Mouse (Mus musculus) effector memory CD4-positive, alpha-beta T cell, adult 7 months (primary cell): ENCODE data around the gene Ss18l1. TPM values are rescaled to one million over a fixed set of nuclear protein-coding genes. Genes with fewer than 3 reads are reported as not detected.

Source experiments
- polyA plus RNA-seq: library from polyadenylated mRNA; unstranded; fragments of 100-300 nt; shearing (Covaris generic); gene quantifications from one replicate; pipeline ENCODE4 v1.2.1, GENCODE M21; 2017

Gene Ss18l1
- polyA plus RNA-seq, result 4.0 TPM

GRCm38 (mm10) chr2:180042256-180042857, at the start of gene Ss18l1, which contains the start of gene Psma7:
Gene Ss18l1 (plus strand): TSS chr2:180042509.
Gene Psma7 (minus strand): TSS chr2:180042433.

DNA sequence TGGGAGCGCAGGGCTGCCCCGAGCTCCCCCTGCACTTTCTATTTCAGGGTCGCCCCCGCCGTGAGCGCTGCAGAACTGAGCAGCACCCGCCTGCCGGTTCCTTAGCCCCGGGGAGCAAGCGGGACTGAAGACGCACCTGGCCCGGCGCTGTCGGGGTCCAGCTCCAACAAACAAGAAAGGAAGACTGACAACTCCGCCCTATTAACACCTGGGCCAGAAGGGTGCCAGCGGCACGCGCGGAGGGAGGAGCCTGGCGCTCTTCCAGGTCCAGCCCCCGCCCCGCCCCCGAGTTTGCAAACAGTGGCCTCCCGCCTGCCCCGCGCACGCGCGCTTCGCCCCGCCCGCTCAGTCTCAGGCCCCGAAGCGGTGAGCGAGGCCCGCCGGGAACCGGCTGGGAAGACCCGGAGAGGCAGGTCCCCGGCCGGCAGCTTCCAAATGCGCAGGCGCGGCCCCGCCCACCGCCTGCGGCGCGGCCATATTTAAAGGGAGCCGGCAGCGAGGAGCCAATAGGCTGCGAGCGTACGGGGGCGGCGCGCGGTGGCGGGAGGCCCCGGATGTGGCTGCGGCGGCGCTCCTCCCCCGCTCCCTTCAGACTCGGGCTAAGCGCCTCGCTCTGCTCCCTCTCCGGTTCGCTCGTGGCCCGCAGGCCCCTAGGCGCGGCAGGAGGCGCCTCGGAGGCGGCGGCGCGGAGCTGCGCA, 17.8 kb upstream of the Ss18l1 start, which contains the start of gene Lsm14b:
Gene Lsm14b, plus strand, starts transcription at position 587 of the 698 bp plus-strand sequence.

DNA sequence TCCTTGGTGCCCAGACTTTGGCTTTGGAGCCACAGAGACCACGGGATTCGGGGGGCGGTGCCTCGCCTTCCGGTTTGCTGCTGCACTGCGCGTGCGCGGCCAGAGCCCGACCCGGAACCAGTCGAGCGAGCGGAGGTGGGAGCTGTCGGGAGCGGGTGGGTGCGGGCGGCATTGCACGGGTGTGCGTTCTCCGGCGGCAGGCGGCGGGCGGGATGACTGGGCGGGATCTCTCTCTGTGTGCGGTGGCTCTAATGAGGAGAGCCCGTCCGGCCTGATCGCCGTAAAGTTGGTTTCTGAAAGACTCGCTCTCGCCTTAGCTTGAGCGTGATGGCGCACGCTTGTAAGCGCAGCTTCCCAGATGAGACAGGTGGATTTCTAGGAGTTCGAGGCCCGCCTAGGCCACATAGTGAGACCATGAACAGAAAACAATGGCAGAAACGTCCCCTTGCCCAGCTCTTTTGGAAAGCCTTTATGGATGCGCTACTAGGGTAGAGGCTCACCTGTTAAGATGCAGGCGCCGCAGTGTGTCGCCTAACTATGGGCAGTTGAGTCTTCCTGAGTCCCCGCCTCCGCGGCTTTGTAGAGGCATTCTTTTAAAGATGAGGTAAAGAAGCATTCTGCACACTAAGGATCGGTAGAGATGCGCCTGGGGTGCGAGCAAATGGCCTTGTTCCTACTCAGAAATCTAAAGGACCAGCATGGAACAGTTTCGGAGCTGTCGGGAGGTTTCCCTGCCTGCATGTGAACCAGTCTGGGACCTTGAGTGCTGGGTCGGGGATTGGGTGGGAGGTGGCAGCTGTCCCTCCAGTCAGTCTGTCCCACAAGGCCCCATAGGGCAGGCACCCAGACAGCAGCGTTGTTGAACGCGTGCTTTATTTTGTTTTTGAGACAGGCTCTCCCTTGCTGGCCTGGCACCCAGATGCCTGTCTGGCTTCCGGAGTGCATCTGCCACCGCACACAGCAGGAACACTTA, 28.5 kb downstream of the Ss18l1 start, which contains the start of gene Mtg2:
Gene Mtg2, plus strand, starts transcription at position 108 of the 973 bp plus-strand sequence.

GRCm38 (mm10) chr2:180103978-180104658, 61.8 kb downstream of the Ss18l1 start, which contains the start of gene Hrh3:
Gene Hrh3 (minus strand): TSS chr2:180104488.

GRCm38 (mm10) chr2:180118661-180119438, 76.5 kb downstream of the Ss18l1 start, which contains the start of gene Osbpl2:
Gene Osbpl2 (plus strand): TSS chr2:180119306.

Other genes with a start within 250 kb of the Ss18l1 start
- gene Taf4, start 65.9 kb upstream of the Ss18l1 start, polyA plus RNA-seq, result 16.8 TPM
- gene Lsm14b, start 17.5 kb upstream of the Ss18l1 start, polyA plus RNA-seq, result 5.2 TPM
- 355 TPM for gene Psma7, start 76 bp upstream of the Ss18l1 start, polyA plus RNA-seq
- 38.8 TPM for gene Mtg2, start 28.1 kb downstream of the Ss18l1 start, polyA plus RNA-seq
- not detected for gene Hrh3, start 62.0 kb downstream of the Ss18l1 start, polyA plus RNA-seq
- gene Osbpl2, start 76.8 kb downstream of the Ss18l1 start, polyA plus RNA-seq, result 35.2 TPM
- gene Adrm1, start 129.0 kb downstream of the Ss18l1 start, polyA plus RNA-seq, result 163 TPM
- gene Lama5, start 183.3 kb downstream of the Ss18l1 start, polyA plus RNA-seq, result not detected
- 785 TPM for gene Rps21, start 214.9 kb downstream of the Ss18l1 start, polyA plus RNA-seq
- gene Cables2, start 231.0 kb downstream of the Ss18l1 start, polyA plus RNA-seq, result 75.3 TPM
- not detected for gene Rbbp8nl, start 247.4 kb downstream of the Ss18l1 start, polyA plus RNA-seq